Mouse (Mus musculus): ENCODE data around the gene Col1a1. TPM values are rescaled to one million over a fixed set of nuclear protein-coding genes. Genes with fewer than 3 reads are reported as not detected.

The Col1a1 gene
- polyA plus RNA-seq (2012; rRNA removed) = 106 and 256 TPM in 2 replicates

- DNase-seq (ENCODE audit: low read depth) = no peak
Observed at GRCm38 (mm10) chr11:94936045-94936444, at the start of gene Col1a1. Col1a1 (plus strand) TSS chr11:94936224.

GRCm38 (mm10) chr11:94891155-94891554 is 44.9 kb upstream of the Col1a1 start:
- no peak for DNase-seq (ENCODE audit: low read depth)

GRCm38 (mm10) chr11:94896753-94897376 is 39.2 kb upstream of the Col1a1 start:
- no peak for DNase-seq (ENCODE audit: low read depth)

GRCm38 (mm10) chr11:94901231-94901630 is 34.8 kb upstream of the Col1a1 start:
- DNase-seq (ENCODE audit: low read depth) = no peak

- no peak for DNase-seq (ENCODE audit: low read depth)
Observed at GRCm38 (mm10) chr11:94904306-94904705, 31.7 kb upstream of the Col1a1 start.

- DNase-seq (ENCODE audit: low read depth) = no peak
Observed at GRCm38 (mm10) chr11:94910971-94911370, 25.1 kb upstream of the Col1a1 start.

- DNase-seq (ENCODE audit: low read depth) = no peak
Observed at GRCm38 (mm10) chr11:94912568-94912967, 23.5 kb upstream of the Col1a1 start.

GRCm38 (mm10) chr11:94913302-94914090 is 22.5 kb upstream of the Col1a1 start:
- peak; percentile 79 for DNase-seq (ENCODE audit: low read depth)

GRCm38 (mm10) chr11:94915675-94916403 is 20.2 kb upstream of the Col1a1 start:
- DNase-seq (ENCODE audit: low read depth) = no peak

- no peak for DNase-seq (ENCODE audit: low read depth)
Observed at GRCm38 (mm10) chr11:94916477-94916876, 19.5 kb upstream of the Col1a1 start.

GRCm38 (mm10) chr11:94917717-94918116 is 18.3 kb upstream of the Col1a1 start:
- DNase-seq (ENCODE audit: low read depth) = no peak

- DNase-seq (ENCODE audit: low read depth) = no peak
Observed at GRCm38 (mm10) chr11:94920996-94921401, 15.0 kb upstream of the Col1a1 start.

GRCm38 (mm10) chr11:94924977-94925376 is 11.0 kb upstream of the Col1a1 start:
- no peak for DNase-seq (ENCODE audit: low read depth)

- no peak for DNase-seq (ENCODE audit: low read depth)
Observed at GRCm38 (mm10) chr11:94926431-94926830, 9.6 kb upstream of the Col1a1 start.

- DNase-seq (ENCODE audit: low read depth) = no peak
Observed at GRCm38 (mm10) chr11:94927771-94928291, 8.2 kb upstream of the Col1a1 start.

GRCm38 (mm10) chr11:94928820-94929219 is 7.2 kb upstream of the Col1a1 start:
- DNase-seq (ENCODE audit: low read depth) = no peak

GRCm38 (mm10) chr11:94929599-94929998 is 6.4 kb upstream of the Col1a1 start:
- DNase-seq (ENCODE audit: low read depth) = no peak

- no peak for DNase-seq (ENCODE audit: low read depth)
Observed at GRCm38 (mm10) chr11:94930151-94930550, 5.9 kb upstream of the Col1a1 start.

GRCm38 (mm10) chr11:94933584-94933983 is 2.4 kb upstream of the Col1a1 start:
- no peak for DNase-seq (ENCODE audit: low read depth)

- DNase-seq (ENCODE audit: low read depth) = no peak
Observed at GRCm38 (mm10) chr11:94934526-94934925, 1.5 kb upstream of the Col1a1 start.

- DNase-seq (ENCODE audit: low read depth) = no peak
Observed at GRCm38 (mm10) chr11:94936851-94937295, 849 bp downstream of the Col1a1 start.

GRCm38 (mm10) chr11:94937335-94937781 is 1.3 kb downstream of the Col1a1 start:
- DNase-seq (ENCODE audit: low read depth) = no peak
